In genomic region chr4:102495001-102495400, GRCm38 (mm10) we compare ENCODE assay signal across 16 mouse cellular contexts.
DNase-seq lines count a peak whose midpoint lies in the region; ATAC-seq and TF ChIP-seq lines count a peak whose summit lies in the region.
"Had no signal": no experiment of that assay in that cellular context is flagged by ENCODE, and none has a peak within 500 bp of the region (broad histone marks: within the 10 kb centered on the region; RNA-seq: fewer than 3 reads in every experiment).

No protein-coding gene starts in this region.

- peak overlapping the region; percentile 31; the same call in 1 of the 2 replicates for H3K27ac ChIP-seq in heart, embryonic 15.5 days
- 0 out of 2 replicates have a peak overlapping the region, but pooled peaks have one; percentile 5 for H3K27ac ChIP-seq in lung, embryonic 15.5 days
- peak overlapping the region; percentile 89 for H3K27ac ChIP-seq in brown adipose tissue, adult 24 weeks (replicated peaks; ENCODE audit: low read depth, low read length)
- no peak overlapping the region for H3K27ac ChIP-seq in thymus, adult 2 months (ENCODE audit: control insufficient read depth, insufficient read depth, low read length)
- H3K27ac ChIP-seq: forebrain, embryonic 10.5 days; hindbrain, embryonic 10.5 days; intestine, embryonic 15.5 days; liver, embryonic 14.5 days had no signal

- WGBS in heart, embryonic 15.5 days, result 62% methylated on average over 5 of the region's 5 CpGs
- 60% methylated on average over 5 of the region's 5 CpGs for WGBS in lung, embryonic 15.5 days
- 56% methylated on average over 5 of the region's 5 CpGs for WGBS in thymus, adult 2 months

- no peak for ATAC-seq in heart, embryonic 15.5 days (replicated peaks; ENCODE audit: insufficient number of reproducible peaks, insufficient read depth, low FRiP score, low read depth)
- ATAC-seq in lung, embryonic 15.5 days (ENCODE audit: borderline replicate concordance, extremely low read depth, low FRiP score, low TSS enrichment), result no peak

- no peak overlapping the region for H3K9ac ChIP-seq in heart, embryonic 15.5 days
- H3K9ac ChIP-seq in lung, embryonic 15.5 days, result no peak overlapping the region
- H3K9ac ChIP-seq: intestine, embryonic 15.5 days; liver, embryonic 14.5 days; lung, embryonic 14.5 days had no signal

- H3K4me1 ChIP-seq in heart, embryonic 15.5 days (replicated peaks), result peaks cover 18% of the 10 kb centered on the region
- peaks cover 11% of the 10 kb centered on the region; the same call in 1 of the 2 replicates for H3K4me1 ChIP-seq in lung, embryonic 15.5 days
- H3K4me1 ChIP-seq in brown adipose tissue, adult 24 weeks (ENCODE audit: control insufficient read depth, insufficient read depth, insufficient read length, low read length), result peaks cover 8% of the 10 kb centered on the region; the same call in 1 of the 2 replicates
- H3K4me1 ChIP-seq in thymus, adult 2 months (replicated peaks; ENCODE audit: control insufficient read depth, insufficient read depth, low read length), result peaks cover 16% of the 10 kb centered on the region
- H3K4me1 ChIP-seq: intestine, embryonic 15.5 days had no signal

- H3K9me3 ChIP-seq in heart, embryonic 15.5 days (replicated peaks), result no peaks in the 10 kb centered on the region
- H3K9me3 ChIP-seq in lung, embryonic 15.5 days, result no peaks in the 10 kb centered on the region
- H3K9me3 ChIP-seq: forebrain, embryonic 10.5 days; hindbrain, embryonic 10.5 days; intestine, embryonic 15.5 days had no signal

- no peaks in the 10 kb centered on the region; the same call in 1 of the 2 replicates for H3K36me3 ChIP-seq in heart, embryonic 15.5 days
- H3K36me3 ChIP-seq in lung, embryonic 15.5 days, result no peaks in the 10 kb centered on the region
- no peaks in the 10 kb centered on the region for H3K36me3 ChIP-seq in thymus, adult 2 months (ENCODE audit: control insufficient read depth, insufficient read depth, low read length)
- H3K36me3 ChIP-seq: forebrain, embryonic 10.5 days; hindbrain, embryonic 10.5 days; intestine, embryonic 15.5 days had no signal

- no peaks in the 10 kb centered on the region for H3K27me3 ChIP-seq in heart, embryonic 15.5 days
- H3K27me3 ChIP-seq in lung, embryonic 15.5 days, result no peaks in the 10 kb centered on the region
- H3K27me3 ChIP-seq in thymus, adult 2 months (ENCODE audit: control insufficient read depth, insufficient read depth, low read length), result no peaks in the 10 kb centered on the region
- H3K27me3 ChIP-seq: intestine, embryonic 15.5 days had no signal

- no peak overlapping the region for H3K4me3 ChIP-seq in heart, embryonic 15.5 days
- no peak overlapping the region for H3K4me3 ChIP-seq in lung, embryonic 15.5 days
- peak overlapping the region; percentile 31 for H3K4me3 ChIP-seq in brown adipose tissue, adult 24 weeks (ENCODE audit: insufficient read depth, low read depth, low read length)
- no peak overlapping the region for H3K4me3 ChIP-seq in thymus, adult 2 months (ENCODE audit: control insufficient read depth, insufficient read depth, low read length)
- H3K4me3 ChIP-seq: forebrain, embryonic 10.5 days; hindbrain, embryonic 10.5 days; intestine, embryonic 15.5 days had no signal

- no peak for DNase-seq in heart, adult 9 months (ENCODE audit: low spot score in 2 of 2)
- no peak for DNase-seq in lung, postnatal 36 days
- peak; percentile 65 for DNase-seq in 416B (ENCODE audit: low read depth)
- DNase-seq in thymus, adult 2 months, result no peak
- DNase-seq: adrenal gland, postnatal 14 days; cerebellum, adult 8-10 months; thymus, postnatal 14 days had no signal

- H3K4me2 ChIP-seq in heart, embryonic 15.5 days, result no peak overlapping the region
- H3K4me2 ChIP-seq in lung, embryonic 15.5 days, result no peak overlapping the region
- H3K4me2 ChIP-seq: intestine, embryonic 15.5 days; lung, embryonic 14.5 days; midbrain, embryonic 11.5 days had no signal

- no peak for TF ChIP-seq POLR2A in thymus, adult 2 months (IDR thresholded peaks at IDR 0.05; ENCODE audit: control insufficient read depth, extremely low read depth, insufficient read depth, low read length, poor library complexity)

- TF ChIP-seq CTCF in thymus, adult 2 months (IDR thresholded peaks at IDR 0.05; ENCODE audit: borderline replicate concordance, control insufficient read depth, extremely low read depth, insufficient read depth, low read length, poor library complexity), result no peak
